Mouse (Mus musculus) monocyte, adult 5-6 weeks (primary cell): ENCODE results near the gene 2210016L21Rik. TPM values are rescaled to one million over a fixed set of nuclear protein-coding genes. Genes with fewer than 3 reads are reported as not detected.
"Not testable (repeated sequence)": the region's sequence is repeated elsewhere in the genome, so short reads cannot be mapped to it uniquely, and the experiment has no call there.

Experiments used
- ATAC-seq: fragments of 153-309, 156-312 bp; replicated peaks from 2 replicates; pipeline ENCODE4 v1.8.0; 2017; ENCODE audit warnings: mild to moderate bottlenecking; ENCODE audit not compliant: low TSS enrichment, insufficient number of reproducible peaks, severe bottlenecking, poor library complexity, low FRiP score
- total RNA-seq: library from RNA; stranded (forward); fragments of 200-1000, 200-491, 200-594 nt; gene quantifications from 3 replicates; pipeline ENCODE4 v1.2.3, GENCODE M21; 2017

2210016L21Rik gene
- total RNA-seq, 1 experiment from 2014 or later = 4.2 TPM

GRCm38 (mm10) chr5:114933206-114933605 lies 8.8 kb upstream of the 2210016L21Rik start:
- no peak for ATAC-seq

GRCm38 (mm10) chr5:114935838-114936237 lies 6.1 kb upstream of the 2210016L21Rik start:
- ATAC-seq = no peak

GRCm38 (mm10) chr5:114941138-114941537 lies 820 bp upstream of the 2210016L21Rik start:
- ATAC-seq = not testable (repeated sequence)

GRCm38 (mm10) chr5:114942766-114943130 lies 790 bp downstream of the 2210016L21Rik start:
- no peak for ATAC-seq

GRCm38 (mm10) chr5:114945072-114945471 lies 3.1 kb downstream of the 2210016L21Rik start:
- no peak for ATAC-seq

GRCm38 (mm10) chr5:114948891-114949290 lies 6.9 kb downstream of the 2210016L21Rik start:
- ATAC-seq = no peak

GRCm38 (mm10) chr5:114949316-114949715 lies 7.4 kb downstream of the 2210016L21Rik start:
- no peak for ATAC-seq

GRCm38 (mm10) chr5:114949812-114950211 lies 7.9 kb downstream of the 2210016L21Rik start:
- ATAC-seq = no peak

GRCm38 (mm10) chr5:114950669-114951068 lies 8.7 kb downstream of the 2210016L21Rik start:
- no peak for ATAC-seq

- no peak for ATAC-seq
Measured at GRCm38 (mm10) chr5:114951279-114951880, 9.4 kb downstream of the 2210016L21Rik start.

GRCm38 (mm10) chr5:114953326-114953725 lies 11.4 kb downstream of the 2210016L21Rik start:
- ATAC-seq = no peak

GRCm38 (mm10) chr5:114958069-114958468 lies 16.1 kb downstream of the 2210016L21Rik start:
- ATAC-seq = no peak

- no peak for ATAC-seq
Measured at GRCm38 (mm10) chr5:114961590-114962360, 19.8 kb downstream of the 2210016L21Rik start.

- ATAC-seq = no peak
Measured at GRCm38 (mm10) chr5:114964315-114964966, 22.5 kb downstream of the 2210016L21Rik start.

GRCm38 (mm10) chr5:114964967-114965898 lies 23.3 kb downstream of the 2210016L21Rik start:
- no peak for ATAC-seq

GRCm38 (mm10) chr5:114967523-114968268 lies 25.7 kb downstream of the 2210016L21Rik start:
- no peak for ATAC-seq

GRCm38 (mm10) chr5:114968651-114969050 lies 26.7 kb downstream of the 2210016L21Rik start:
- ATAC-seq = no peak

- ATAC-seq = no peak
Measured at GRCm38 (mm10) chr5:114969064-114969463, 27.1 kb downstream of the 2210016L21Rik start.
